Mouse (Mus musculus) CH12.LX (cell line): ENCODE measurements around the gene Ntm.

Experiments
- CTCF ChIP-seq, 2 experiments: IDR thresholded peaks in 1 of 2; conservative IDR thresholded peaks in 1 of 2; 2 replicates each; pipeline ENCODE4 v1.5.1; 2011 to 2012; ENCODE audit warnings: low read depth in 2 of 2, low read length in 2 of 2, improper control_type of control experiment in 1 of 2, inconsistent platforms in 1 of 2, mild to moderate bottlenecking in 1 of 2, moderate library complexity in 1 of 2
- E2F4 ChIP-seq: IDR thresholded peaks from 2 replicates; pipeline ENCODE4 v1.6.1; 2011; ENCODE audit warnings: low read depth, low read length, improper control_type of control experiment; ENCODE audit not compliant: insufficient replicate concordance
- EP300 ChIP-seq: IDR thresholded peaks from 2 replicates; pipeline ENCODE4 v1.6.1; 2011; ENCODE audit warnings: low read length, improper control_type of control experiment
- MAX ChIP-seq: IDR thresholded peaks from 2 replicates; pipeline ENCODE4 v1.6.1; 2011; ENCODE audit warnings: low read length, improper control_type of control experiment
- MYC ChIP-seq: IDR thresholded peaks from 2 replicates; pipeline ENCODE4 v1.6.1; 2011; ENCODE audit warnings: low read depth, mild to moderate bottlenecking, improper control_type of control experiment, low read length
- POLR2A ChIP-seq: IDR thresholded peaks from 2 replicates; pipeline ENCODE4 v1.6.1; 2011; ENCODE audit warnings: low read depth, mild to moderate bottlenecking, improper control_type of control experiment, low read length
- POLR2AphosphoS2 ChIP-seq: IDR thresholded peaks from 2 replicates; pipeline ENCODE4 v1.6.1; 2011; ENCODE audit warnings: low read depth, low read length, improper control_type of control experiment
- ZMIZ1 ChIP-seq: IDR thresholded peaks from 2 replicates; pipeline ENCODE4 v1.6.1; 2012; ENCODE audit warnings: low read depth, mild to moderate bottlenecking, inconsistent platforms, low read length, improper control_type of control experiment

GRCm38 (mm10) chr9:29377172-29378002 lies 585.6 kb downstream of the Ntm start:
- TF ChIP-seq ZMIZ1, result no peak
- TF ChIP-seq CTCF (conservative IDR thresholded peaks at IDR 0.05 in 1 of 2, IDR thresholded peaks at IDR 0.05 in 1 of 2; ENCODE audit: low read depth in 2 of 2, low read length in 2 of 2), result no peak
- TF ChIP-seq EP300, result no peak
- no peak for TF ChIP-seq POLR2A
- TF ChIP-seq MYC, result no peak
- no peak for TF ChIP-seq MAX
- no peak for TF ChIP-seq E2F4
- TF ChIP-seq POLR2AphosphoS2, result no peak
